In genomic region chr15:88680931-88681330, GRCm38 (mm10) we compare ENCODE assay signal across 25 mouse cellular contexts. TPM values are rescaled to one million over a fixed set of nuclear protein-coding genes. Genes with fewer than 3 reads are reported as not detected.
DNase-seq lines count a peak whose midpoint lies in the region; ATAC-seq and TF ChIP-seq lines count a peak whose summit lies in the region.
"Had no signal": no experiment of that assay in that cellular context is flagged by ENCODE, and none has a peak within 500 bp of the region (broad histone marks: within the 10 kb centered on the region; RNA-seq: fewer than 3 reads in every experiment).

No protein-coding gene starts in this region.

- no peaks in the 10 kb centered on the region for H3K4me1 ChIP-seq in lung, embryonic 15.5 days
- H3K4me1 ChIP-seq in lung, adult 2 months (ENCODE audit: control insufficient read depth, insufficient read depth, low read length), result no peaks in the 10 kb centered on the region
- H3K4me1 ChIP-seq: intestine, embryonic 15.5 days; limb, embryonic 12.5 days; midbrain, embryonic 15.5 days; stomach, embryonic 15.5 days had no signal

- no peak for TF ChIP-seq POLR2A in lung, adult 2 months (IDR thresholded peaks at IDR 0.05; ENCODE audit: borderline replicate concordance, extremely low read depth, low read depth, low read length)

- no peaks in the 10 kb centered on the region for H3K27me3 ChIP-seq in lung, embryonic 15.5 days
- H3K27me3 ChIP-seq: heart, embryonic 15.5 days; hindbrain, embryonic 15.5 days; intestine, embryonic 15.5 days; limb, embryonic 12.5 days; midbrain, embryonic 15.5 days; stomach, embryonic 15.5 days had no signal

- no peak overlapping the region for H3K4me2 ChIP-seq in lung, embryonic 15.5 days
- H3K4me2 ChIP-seq: heart, embryonic 15.5 days; hindbrain, embryonic 15.5 days; intestine, embryonic 15.5 days; limb, embryonic 12.5 days; liver, embryonic 11.5 days; midbrain, embryonic 15.5 days; stomach, embryonic 15.5 days had no signal

- no peak overlapping the region for H3K27ac ChIP-seq in lung, embryonic 15.5 days
- H3K27ac ChIP-seq: heart, embryonic 15.5 days; hindbrain, embryonic 15.5 days; intestine, embryonic 15.5 days; limb, embryonic 12.5 days; midbrain, embryonic 15.5 days; stomach, embryonic 15.5 days had no signal

- H3K36me3 ChIP-seq in lung, embryonic 15.5 days, result peaks cover 8% of the 10 kb centered on the region
- H3K36me3 ChIP-seq: midbrain, embryonic 15.5 days had no signal

- WGBS in lung, embryonic 15.5 days, result 61% methylated on average over 5 of the region's 5 CpGs
- WGBS in lung, adult 2 months, result 60% methylated on average over 5 of the region's 5 CpGs

- TF ChIP-seq CTCF in lung, adult 2 months (IDR thresholded peaks at IDR 0.05; ENCODE audit: insufficient read depth, low read length), result no peak

- 0 out of 2 replicates have a peak, but pooled peaks have one; percentile 31 for ATAC-seq in lung, embryonic 15.5 days (ENCODE audit: borderline replicate concordance, extremely low read depth, low FRiP score, low TSS enrichment)
- peak; percentile 32; the same call in 1 of the 2 replicates for ATAC-seq in megakaryocyte-erythroid progenitor cell, adult 5-6 weeks (replicated peaks; ENCODE audit: low FRiP score, low TSS enrichment, poor library complexity, severe bottlenecking)
- ATAC-seq: CD4-positive, CD25-positive, alpha-beta regulatory T cell, adult 4 months; intestine, embryonic 15.5 days; midbrain, embryonic 15.5 days had no signal

- peak; percentile 28 for DNase-seq in adrenal gland, postnatal 14 days
- DNase-seq in adrenal gland, adult 18-20 months (ENCODE audit: low spot score in 2 of 2), result no peak
- peak; percentile 66 to 77 for DNase-seq in cerebellum, postnatal 25 days
- no peak for DNase-seq in cerebellum, adult 9-11 months
- DNase-seq in lung, adult 2 months, result no peak
- no peak for DNase-seq in spleen, postnatal 10 days (ENCODE audit: low spot score in 2 of 2)
- DNase-seq: adrenal gland, adult 2 months; gastrocnemius, postnatal 25 days; heart, postnatal 4 days; kidney, adult 9 months; kidney, postnatal 14 days; lung, adult 18-20 months; lung, postnatal 4 days; right cerebral cortex, postnatal 4 days; thymus, postnatal 25 days had no signal

- H3K9me3 ChIP-seq in lung, embryonic 15.5 days, result no peaks in the 10 kb centered on the region
- H3K9me3 ChIP-seq: heart, embryonic 15.5 days; hindbrain, embryonic 15.5 days; intestine, embryonic 15.5 days; limb, embryonic 12.5 days; midbrain, embryonic 15.5 days; stomach, embryonic 15.5 days had no signal

- H3K4me3 ChIP-seq in lung, embryonic 15.5 days, result no peak overlapping the region
- no peak overlapping the region for H3K4me3 ChIP-seq in lung, adult 2 months (replicated peaks; ENCODE audit: extremely low read depth, low read depth, low read length)
- H3K4me3 ChIP-seq: heart, embryonic 15.5 days; hindbrain, embryonic 15.5 days; intestine, embryonic 15.5 days; limb, embryonic 12.5 days; midbrain, embryonic 15.5 days; stomach, embryonic 15.5 days had no signal

- H3K9ac ChIP-seq in lung, embryonic 15.5 days, result no peak overlapping the region
- H3K9ac ChIP-seq: heart, embryonic 15.5 days; hindbrain, embryonic 15.5 days; intestine, embryonic 15.5 days; limb, embryonic 12.5 days; midbrain, embryonic 15.5 days; stomach, embryonic 15.5 days had no signal

RNA-seq across cellular contexts. Expression of gene Brd1, which starts 53.1 kb away (rescaled TPM):
- 51.4 and 55.0 TPM in 2 replicates for total RNA-seq in adrenal gland, postnatal 14 days (2021)
- 10 to 100 TPM; 48.0 to 52.7 TPM for total RNA-seq in adrenal gland, adult 18-20 months (2021)
- 17.5 and 19.9 TPM in 2 replicates for polyA plus RNA-seq in lung, embryonic 15.5 days (2015; fragmentation: Nextera tagmentation; extraction: Ambion mirVana)
- 16.4 and 19.8 TPM in 2 replicates for polyA plus RNA-seq in lung, adult 2 months (2012; rRNA removed)
- 32.7 and 46.8 TPM in 2 replicates for total RNA-seq in megakaryocyte-erythroid progenitor cell, adult 5-6 weeks (2014; fragmentation: Nextera tagmentation)
- total RNA-seq in megakaryocyte-erythroid progenitor cell, adult 5-6 weeks (2017), result 36.2 and 39.6 TPM in 2 replicates

Comparison
In these comparisons a context has a peak if more than half of its experiments do, and no peak if none do; other contexts are left out.
1. DNase-seq: peak in adrenal gland, postnatal 14 days (single experiment) and cerebellum, postnatal 25 days (2 of 2); none in adrenal gland, adult 18-20 months (0 of 2), cerebellum, adult 9-11 months (single experiment), lung, adult 2 months (single experiment) and spleen, postnatal 10 days (0 of 2).